Mouse (Mus musculus): ENCODE data around the gene Ccm2l. TPM values are rescaled to one million over a fixed set of nuclear protein-coding genes. Genes with fewer than 3 reads are reported as not detected.

Ccm2l gene
- total RNA-seq, 2 experiments from 2014 or later, result 9.6 to 10.3 TPM

- DNase-seq (ENCODE audit: low spot score in 2 of 2), result no peak
Measured at GRCm38 (mm10) chr2:153087091-153087490, 21.3 kb downstream of the Ccm2l start.

- no peak for DNase-seq (ENCODE audit: low spot score in 2 of 2)
Measured at GRCm38 (mm10) chr2:153089316-153089715, 23.6 kb downstream of the Ccm2l start.

- no peak for DNase-seq (ENCODE audit: low spot score in 2 of 2)
Measured at GRCm38 (mm10) chr2:153090551-153091165, 24.9 kb downstream of the Ccm2l start.

GRCm38 (mm10) chr2:153107046-153107766 is 41.5 kb downstream of the Ccm2l start:
- DNase-seq (ENCODE audit: low spot score in 2 of 2), result no peak

- DNase-seq (ENCODE audit: low spot score in 2 of 2), result no peak
Measured at GRCm38 (mm10) chr2:153107802-153108201, 42.0 kb downstream of the Ccm2l start.

- DNase-seq (ENCODE audit: low spot score in 2 of 2), result peak in 1 of 2 experiments; percentile 51
Measured at GRCm38 (mm10) chr2:153108313-153109264, 42.8 kb downstream of the Ccm2l start, which contains the start of gene Hck. TSS of gene Hck (plus strand) at chr2:153108468.

- no peak for DNase-seq (ENCODE audit: low spot score in 2 of 2)
Measured at GRCm38 (mm10) chr2:153109596-153109995, 43.8 kb downstream of the Ccm2l start.

- DNase-seq (ENCODE audit: low spot score in 2 of 2), result no peak
Measured at GRCm38 (mm10) chr2:153111298-153111697, 45.5 kb downstream of the Ccm2l start.

- no peak for DNase-seq (ENCODE audit: low spot score in 2 of 2)
Measured at GRCm38 (mm10) chr2:153115679-153116081, 49.9 kb downstream of the Ccm2l start.

- DNase-seq (ENCODE audit: low spot score in 2 of 2), result no peak
Measured at GRCm38 (mm10) chr2:153117051-153117486, 51.3 kb downstream of the Ccm2l start.

- no peak for DNase-seq (ENCODE audit: low spot score in 2 of 2)
Measured at GRCm38 (mm10) chr2:153119488-153119887, 53.7 kb downstream of the Ccm2l start.

GRCm38 (mm10) chr2:153120126-153120525 is 54.4 kb downstream of the Ccm2l start:
- DNase-seq (ENCODE audit: low spot score in 2 of 2), result no peak

- DNase-seq (ENCODE audit: low spot score in 2 of 2), result no peak
Measured at GRCm38 (mm10) chr2:153121821-153122615, 56.3 kb downstream of the Ccm2l start.

GRCm38 (mm10) chr2:153122701-153123100 is 56.9 kb downstream of the Ccm2l start:
- DNase-seq (ENCODE audit: low spot score in 2 of 2), result no peak

GRCm38 (mm10) chr2:153125875-153126274 is 60.1 kb downstream of the Ccm2l start:
- no peak for DNase-seq (ENCODE audit: low spot score in 2 of 2)

- DNase-seq (ENCODE audit: low spot score in 2 of 2), result no peak
Measured at GRCm38 (mm10) chr2:153131019-153131418, 65.3 kb downstream of the Ccm2l start.
